Mouse (Mus musculus): ENCODE results near the gene Zfand3. TPM values are rescaled to one million over a fixed set of nuclear protein-coding genes. Genes with fewer than 3 reads are reported as not detected.

Gene Zfand3
- polyA plus RNA-seq, 1 experiment from 2014 or later = 57.4 TPM

- WGBS = 61% methylated on average over 6 of the region's 6 CpGs
- H3K4me2 ChIP-seq (ENCODE audit: low read depth, low read length) = no peak overlapping the region
- no peak overlapping the region for H3K4me3 ChIP-seq (ENCODE audit: low read length)
- no peak overlapping the region for H3K9ac ChIP-seq (ENCODE audit: low read length)
- H3K27ac ChIP-seq (ENCODE audit: low read length) = no peak overlapping the region
- H3K4me1 ChIP-seq (replicated peaks; ENCODE audit: control insufficient read depth, insufficient read depth, low read length) = peaks cover 6% of the 10 kb centered on the region
- no peaks in the 10 kb centered on the region for H3K36me3 ChIP-seq (ENCODE audit: control insufficient read depth, insufficient read depth, low read length)
- no peak for ATAC-seq (ENCODE audit: low read depth)
- H3K27me3 ChIP-seq (ENCODE audit: control insufficient read depth, insufficient read depth, low read depth, low read length) = no peaks in the 10 kb centered on the region
- no peaks in the 10 kb centered on the region for H3K9me3 ChIP-seq (ENCODE audit: control insufficient read depth, low read length)
Measured at GRCm38 (mm10) chr17:30236611-30237010, 232.1 kb downstream of the Zfand3 start.

- Histone ChIP-seq H3K27me3 (ENCODE audit: control insufficient read depth, insufficient read depth, low read depth, low read length) (no peaks in the 10 kb centered on the region), H3K4me2 (ENCODE audit: low read depth, low read length) (no peak overlapping the region), H3K4me1 (replicated peaks; ENCODE audit: control insufficient read depth, insufficient read depth, low read length) (peaks cover 14% of the 10 kb centered on the region), H3K27ac (ENCODE audit: low read length) (peak overlapping the region; percentile 76), H3K9me3 (ENCODE audit: control insufficient read depth, low read length) (no peaks in the 10 kb centered on the region), H3K9ac (ENCODE audit: low read length) (no peak overlapping the region), H3K4me3 (ENCODE audit: low read length) (no peak overlapping the region), H3K36me3 (ENCODE audit: control insufficient read depth, insufficient read depth, low read length) (no peaks in the 10 kb centered on the region)
- WGBS = 73% methylated on average over 7 of the region's 7 CpGs
- peak; percentile 43; the same call in 1 of the 2 replicates for ATAC-seq (ENCODE audit: low read depth)
Measured at GRCm38 (mm10) chr17:30237600-30237999, 233.1 kb downstream of the Zfand3 start.

- no peaks in the 10 kb centered on the region for H3K36me3 ChIP-seq (ENCODE audit: control insufficient read depth, insufficient read depth, low read length)
- WGBS = 64% methylated on average over 5 of the region's 5 CpGs
- H3K4me2 ChIP-seq (ENCODE audit: low read depth, low read length) = no peak overlapping the region
- peak overlapping the region; percentile 48 for H3K27ac ChIP-seq (ENCODE audit: low read length)
- no peak overlapping the region for H3K9ac ChIP-seq (ENCODE audit: low read length)
- peaks cover 14% of the 10 kb centered on the region for H3K4me1 ChIP-seq (replicated peaks; ENCODE audit: control insufficient read depth, insufficient read depth, low read length)
- peak; percentile 46; the same call in 1 of the 2 replicates for ATAC-seq (ENCODE audit: low read depth)
- H3K27me3 ChIP-seq (ENCODE audit: control insufficient read depth, insufficient read depth, low read depth, low read length) = no peaks in the 10 kb centered on the region
- H3K4me3 ChIP-seq (ENCODE audit: low read length) = no peak overlapping the region
- H3K9me3 ChIP-seq (ENCODE audit: control insufficient read depth, low read length) = no peaks in the 10 kb centered on the region
Measured at GRCm38 (mm10) chr17:30239458-30239857, 234.9 kb downstream of the Zfand3 start.

GRCm38 (mm10) chr17:30240659-30241058 lies 236.1 kb downstream of the Zfand3 start:
- Histone ChIP-seq H3K4me1 (replicated peaks; ENCODE audit: control insufficient read depth, insufficient read depth, low read length) (peaks cover 14% of the 10 kb centered on the region), H3K9me3 (ENCODE audit: control insufficient read depth, low read length) (no peaks in the 10 kb centered on the region), H3K27ac (ENCODE audit: low read length) (no peak overlapping the region), H3K27me3 (ENCODE audit: control insufficient read depth, insufficient read depth, low read depth, low read length) (no peaks in the 10 kb centered on the region), H3K4me2 (ENCODE audit: low read depth, low read length) (no peak overlapping the region), H3K36me3 (ENCODE audit: control insufficient read depth, insufficient read depth, low read length) (no peaks in the 10 kb centered on the region), H3K9ac (ENCODE audit: low read length) (no peak overlapping the region), H3K4me3 (ENCODE audit: low read length) (no peak overlapping the region)
- no peak for ATAC-seq (ENCODE audit: low read depth)
- 72% methylated on average over 4 of the region's 4 CpGs for WGBS

- Histone ChIP-seq H3K4me2 (ENCODE audit: low read depth, low read length) (no peak overlapping the region), H3K9me3 (ENCODE audit: control insufficient read depth, low read length) (no peaks in the 10 kb centered on the region), H3K36me3 (ENCODE audit: control insufficient read depth, insufficient read depth, low read length) (no peaks in the 10 kb centered on the region), H3K4me1 (replicated peaks; ENCODE audit: control insufficient read depth, insufficient read depth, low read length) (peaks cover 14% of the 10 kb centered on the region), H3K4me3 (ENCODE audit: low read length) (no peak overlapping the region), H3K27ac (ENCODE audit: low read length) (no peak overlapping the region), H3K27me3 (ENCODE audit: control insufficient read depth, insufficient read depth, low read depth, low read length) (no peaks in the 10 kb centered on the region), H3K9ac (ENCODE audit: low read length) (no peak overlapping the region)
- WGBS = 76% methylated on average over 6 of the region's 6 CpGs
- no peak for ATAC-seq (ENCODE audit: low read depth)
Measured at GRCm38 (mm10) chr17:30241061-30241460, 236.5 kb downstream of the Zfand3 start.

- H3K4me2 ChIP-seq (ENCODE audit: low read depth, low read length) = no peak overlapping the region
- no peaks in the 10 kb centered on the region for H3K27me3 ChIP-seq (ENCODE audit: control insufficient read depth, insufficient read depth, low read depth, low read length)
- no peaks in the 10 kb centered on the region for H3K36me3 ChIP-seq (ENCODE audit: control insufficient read depth, insufficient read depth, low read length)
- H3K4me3 ChIP-seq (ENCODE audit: low read length) = no peak overlapping the region
- peak; percentile 47; the same call in 1 of the 2 replicates for ATAC-seq (ENCODE audit: low read depth)
- 49% methylated on average over 17 of the region's 17 CpGs for WGBS
- no peak overlapping the region for H3K27ac ChIP-seq (ENCODE audit: low read length)
- peaks cover 14% of the 10 kb centered on the region for H3K4me1 ChIP-seq (replicated peaks; ENCODE audit: control insufficient read depth, insufficient read depth, low read length)
- H3K9me3 ChIP-seq (ENCODE audit: control insufficient read depth, low read length) = no peaks in the 10 kb centered on the region
- H3K9ac ChIP-seq (ENCODE audit: low read length) = no peak overlapping the region
Measured at GRCm38 (mm10) chr17:30241720-30242322, 237.3 kb downstream of the Zfand3 start.

GRCm38 (mm10) chr17:30242647-30243046 lies 238.1 kb downstream of the Zfand3 start:
- no peaks in the 10 kb centered on the region for H3K9me3 ChIP-seq (ENCODE audit: control insufficient read depth, low read length)
- H3K36me3 ChIP-seq (ENCODE audit: control insufficient read depth, insufficient read depth, low read length) = no peaks in the 10 kb centered on the region
- H3K4me3 ChIP-seq (ENCODE audit: low read length) = no peak overlapping the region
- H3K4me1 ChIP-seq (replicated peaks; ENCODE audit: control insufficient read depth, insufficient read depth, low read length) = peaks cover 14% of the 10 kb centered on the region
- no peak overlapping the region for H3K9ac ChIP-seq (ENCODE audit: low read length)
- H3K27ac ChIP-seq (ENCODE audit: low read length) = no peak overlapping the region
- 96% methylated on average over 4 of the region's 4 CpGs for WGBS
- ATAC-seq (ENCODE audit: low read depth) = no peak
- H3K27me3 ChIP-seq (ENCODE audit: control insufficient read depth, insufficient read depth, low read depth, low read length) = no peaks in the 10 kb centered on the region
- no peak overlapping the region for H3K4me2 ChIP-seq (ENCODE audit: low read depth, low read length)

- peaks cover 14% of the 10 kb centered on the region for H3K4me1 ChIP-seq (replicated peaks; ENCODE audit: control insufficient read depth, insufficient read depth, low read length)
- no peaks in the 10 kb centered on the region for H3K9me3 ChIP-seq (ENCODE audit: control insufficient read depth, low read length)
- H3K27me3 ChIP-seq (ENCODE audit: control insufficient read depth, insufficient read depth, low read depth, low read length) = no peaks in the 10 kb centered on the region
- H3K4me2 ChIP-seq (ENCODE audit: low read depth, low read length) = no peak overlapping the region
- no peak for ATAC-seq (ENCODE audit: low read depth)
- 56% methylated on average over 7 of the region's 7 CpGs for WGBS
- no peak overlapping the region for H3K4me3 ChIP-seq (ENCODE audit: low read length)
- H3K27ac ChIP-seq (ENCODE audit: low read length) = no peak overlapping the region
- H3K9ac ChIP-seq (ENCODE audit: low read length) = no peak overlapping the region
- H3K36me3 ChIP-seq (ENCODE audit: control insufficient read depth, insufficient read depth, low read length) = no peaks in the 10 kb centered on the region
Measured at GRCm38 (mm10) chr17:30243540-30243939, 239.0 kb downstream of the Zfand3 start.

GRCm38 (mm10) chr17:30244651-30245307 lies 240.2 kb downstream of the Zfand3 start:
- H3K4me2 ChIP-seq (ENCODE audit: low read depth, low read length) = no peak overlapping the region
- H3K36me3 ChIP-seq (ENCODE audit: control insufficient read depth, insufficient read depth, low read length) = no peaks in the 10 kb centered on the region
- H3K9me3 ChIP-seq (ENCODE audit: control insufficient read depth, low read length) = no peaks in the 10 kb centered on the region
- ATAC-seq (ENCODE audit: low read depth) = no peak
- no peak overlapping the region for H3K27ac ChIP-seq (ENCODE audit: low read length)
- H3K4me3 ChIP-seq (ENCODE audit: low read length) = no peak overlapping the region
- no peaks in the 10 kb centered on the region for H3K27me3 ChIP-seq (ENCODE audit: control insufficient read depth, insufficient read depth, low read depth, low read length)
- peaks cover 11% of the 10 kb centered on the region for H3K4me1 ChIP-seq (replicated peaks; ENCODE audit: control insufficient read depth, insufficient read depth, low read length)
- no peak overlapping the region for H3K9ac ChIP-seq (ENCODE audit: low read length)
- WGBS = 64% methylated on average over 14 of the region's 14 CpGs

Measured in lung, embryonic 16.5 days (tissue).